Mouse (Mus musculus): ENCODE results near the gene Trim14.

Trim14 gene

DNA sequence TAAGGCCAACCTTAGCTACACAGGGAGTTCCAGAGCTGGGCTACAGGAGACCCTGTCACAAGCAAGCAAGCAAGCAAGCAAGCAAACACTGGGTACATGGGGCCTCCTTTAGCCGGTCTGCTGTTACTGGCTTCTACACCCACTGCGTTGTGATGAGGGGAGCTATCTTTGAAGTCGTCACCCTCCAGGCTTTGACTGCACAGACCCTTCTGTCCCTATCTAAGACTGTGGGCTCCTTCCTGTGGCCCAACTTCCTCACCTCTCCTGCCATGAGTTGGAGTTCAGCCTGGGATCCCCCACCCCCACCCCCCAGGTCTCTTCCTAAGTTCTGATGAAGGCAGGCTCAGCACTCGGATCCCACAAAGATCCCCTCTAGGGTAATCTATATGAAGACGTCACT lies 26.1 kb upstream of the Trim14 start:
- DNase-seq (ENCODE audit: inconsistent ontology term): no peak

DNA sequence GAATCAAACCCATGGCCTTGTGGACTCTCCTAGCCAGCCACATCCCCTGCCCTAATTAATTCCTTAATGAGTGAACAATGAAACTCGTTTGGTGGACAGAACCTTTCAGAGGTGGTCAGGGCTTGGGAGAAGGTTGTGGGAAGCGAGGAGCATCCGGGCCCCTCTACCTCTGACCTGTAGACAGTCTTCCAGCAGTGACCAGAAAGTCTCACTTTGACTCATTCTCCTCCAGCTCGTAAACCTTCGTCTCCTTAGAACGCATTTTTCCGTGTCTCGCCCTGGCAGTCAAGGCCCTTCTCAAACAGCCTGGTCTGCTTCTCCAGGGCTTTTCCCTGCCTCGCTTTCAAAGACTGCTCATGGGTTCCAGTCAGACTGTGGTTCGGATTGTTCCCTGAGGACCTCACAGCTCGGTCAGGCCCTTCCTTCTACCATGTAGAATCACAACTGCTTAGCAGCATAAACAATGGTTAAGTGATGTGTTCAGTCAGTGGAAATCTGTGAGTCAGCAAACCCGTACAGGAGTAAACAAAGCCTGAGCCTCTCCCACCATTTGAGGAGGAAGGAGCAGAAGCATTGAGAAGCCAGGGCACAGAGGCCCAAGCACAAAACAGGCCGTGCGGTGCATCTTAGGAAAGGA lies 24.2 kb upstream of the Trim14 start:
- DNase-seq (ENCODE audit: inconsistent ontology term): peak; percentile 37

DNA sequence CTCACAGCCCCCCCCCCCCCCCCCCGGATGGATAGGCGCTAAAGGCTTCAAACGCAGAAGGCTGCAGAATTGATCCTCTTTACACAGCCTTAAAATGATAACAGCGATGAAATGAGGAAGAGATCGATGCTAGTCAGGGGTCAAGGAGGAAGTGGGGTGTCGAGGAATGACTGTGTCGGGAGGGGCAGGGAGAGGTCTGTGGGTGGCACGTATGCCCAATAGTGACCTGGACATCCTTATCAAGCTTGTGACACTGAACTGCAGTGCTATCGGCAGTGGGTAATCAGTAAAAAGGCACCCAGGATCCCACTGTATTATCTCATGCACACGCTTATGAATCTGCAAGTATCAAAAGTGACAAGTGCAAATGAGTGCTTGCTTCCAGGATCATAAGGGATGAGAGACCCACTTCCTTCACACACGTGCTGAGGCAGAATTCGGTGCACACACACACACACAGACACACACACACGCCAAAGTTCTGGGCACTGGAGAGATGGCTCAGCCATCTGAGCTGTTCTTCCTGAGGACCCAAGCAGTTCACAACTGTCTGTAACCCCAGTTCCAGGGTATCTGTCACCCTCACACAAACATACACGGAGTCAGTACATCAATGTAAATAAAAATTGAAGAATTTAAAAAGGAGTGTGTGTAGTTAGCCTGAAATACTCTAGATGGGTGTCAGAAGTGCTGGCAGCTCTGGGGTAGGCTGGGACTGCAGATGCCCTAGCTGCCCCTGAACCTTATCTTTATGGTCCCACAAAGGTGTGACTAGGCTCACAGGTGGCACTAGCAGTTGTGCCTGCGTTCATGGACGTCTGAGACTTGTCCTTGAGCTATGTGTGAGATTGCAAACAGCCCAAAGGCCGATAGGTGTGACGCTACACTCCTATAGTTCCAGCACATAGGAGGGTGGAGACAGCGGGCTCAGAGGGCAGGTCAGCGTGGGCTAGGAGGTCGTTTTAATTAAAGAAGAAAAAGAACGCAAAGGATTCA lies 23.0 kb upstream of the Trim14 start:
- DNase-seq (ENCODE audit: inconsistent ontology term): no peak

DNA sequence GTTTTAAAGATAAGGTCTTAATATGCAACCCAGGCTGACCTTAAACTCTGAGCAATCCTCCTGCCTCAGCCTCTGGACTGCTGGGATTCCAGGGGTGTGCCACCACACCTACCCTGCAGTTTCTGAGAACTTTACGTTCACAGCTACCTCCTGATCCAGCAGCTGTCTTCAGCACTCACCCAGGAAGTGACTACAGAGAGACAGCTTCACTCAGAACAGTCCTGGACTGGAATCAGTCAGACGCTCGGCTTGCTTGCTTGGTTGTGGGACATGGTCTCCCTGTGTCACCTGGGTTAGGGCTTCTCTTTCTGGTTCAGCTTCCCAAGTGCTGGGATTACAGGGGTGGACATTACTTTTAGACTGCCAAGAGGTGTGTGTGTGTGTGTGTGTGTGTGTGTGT lies 21.0 kb upstream of the Trim14 start:
- DNase-seq (ENCODE audit: inconsistent ontology term): no peak

DNA sequence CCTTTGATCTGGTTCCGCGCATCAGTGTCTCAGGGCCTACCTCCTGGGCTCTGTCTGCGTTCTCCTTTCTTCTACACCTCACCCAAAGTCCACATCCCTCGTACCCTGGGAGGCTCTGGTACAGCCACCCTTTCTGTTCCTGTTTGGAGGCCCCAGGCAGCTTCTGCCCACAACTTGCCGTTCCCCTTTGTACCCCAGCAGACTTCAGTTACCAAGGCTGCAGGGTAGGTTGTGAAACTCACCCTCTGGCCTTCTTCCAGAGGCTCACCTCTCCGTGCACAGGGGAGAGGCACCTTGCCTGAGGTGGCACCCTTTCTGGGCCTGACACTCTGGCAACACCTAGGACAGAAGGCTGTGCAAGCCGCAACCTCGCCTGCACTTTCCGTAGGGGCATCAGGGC lies 19.8 kb upstream of the Trim14 start:
- no peak for DNase-seq (ENCODE audit: inconsistent ontology term)

DNA sequence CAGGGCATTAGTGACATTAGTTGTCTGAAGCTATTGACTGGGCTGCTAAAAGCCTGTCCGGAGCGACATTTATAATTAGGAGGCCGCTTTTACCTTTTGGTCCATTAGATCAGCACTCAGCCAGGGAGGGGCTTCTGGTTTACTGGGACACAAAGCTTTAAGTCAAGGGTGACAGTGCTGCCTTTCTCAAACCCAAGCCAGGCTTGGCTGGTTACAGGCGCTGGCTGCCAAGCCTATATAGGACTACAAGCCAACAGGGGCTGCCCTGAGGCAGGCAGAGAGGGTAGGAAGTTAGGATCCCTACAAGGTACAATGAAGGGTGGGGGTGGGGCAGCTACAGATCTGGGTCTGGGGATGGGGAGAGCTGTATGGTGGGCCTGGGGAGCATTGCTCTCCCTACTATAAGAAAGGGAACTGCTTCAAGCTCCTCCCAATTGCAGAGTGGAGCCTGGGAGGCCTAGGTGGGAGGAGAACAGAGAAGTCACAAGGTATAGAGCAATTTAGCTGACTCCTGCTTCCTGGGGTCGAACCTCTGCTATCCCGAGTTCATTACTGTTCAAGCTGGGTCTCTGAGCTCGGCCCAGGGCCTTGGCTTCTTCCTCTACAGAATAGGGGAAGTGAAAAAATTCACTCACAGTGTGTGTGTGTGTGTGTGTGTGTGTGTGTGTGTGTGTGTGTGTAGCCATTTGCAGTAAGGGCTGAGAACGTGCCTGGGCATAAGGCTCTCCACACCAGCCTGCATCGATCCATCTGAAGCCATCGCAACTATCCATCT lies 18.5 kb upstream of the Trim14 start:
- no peak for DNase-seq (ENCODE audit: inconsistent ontology term)

DNA sequence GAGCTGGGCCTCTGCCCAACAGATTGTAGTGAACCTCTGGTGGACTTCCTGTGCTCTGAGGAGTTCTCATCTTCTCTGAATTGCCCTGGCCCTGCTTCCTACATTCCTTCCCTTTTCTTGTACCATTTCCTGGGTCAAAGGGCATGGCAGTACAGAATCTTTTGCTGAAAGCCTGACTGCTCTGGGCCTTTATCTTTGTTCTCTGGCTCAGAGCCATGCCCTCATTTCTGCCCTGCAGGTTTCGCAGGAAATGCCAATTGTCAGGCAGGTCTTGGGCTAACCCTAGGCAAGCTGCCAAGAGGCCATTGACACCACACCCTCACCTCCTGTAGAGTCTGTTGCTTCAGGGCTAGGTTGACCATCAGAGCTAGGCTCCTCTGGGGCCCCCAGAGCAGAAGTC lies 17.9 kb upstream of the Trim14 start:
- peak; percentile 45 for DNase-seq (ENCODE audit: inconsistent ontology term)

DNA sequence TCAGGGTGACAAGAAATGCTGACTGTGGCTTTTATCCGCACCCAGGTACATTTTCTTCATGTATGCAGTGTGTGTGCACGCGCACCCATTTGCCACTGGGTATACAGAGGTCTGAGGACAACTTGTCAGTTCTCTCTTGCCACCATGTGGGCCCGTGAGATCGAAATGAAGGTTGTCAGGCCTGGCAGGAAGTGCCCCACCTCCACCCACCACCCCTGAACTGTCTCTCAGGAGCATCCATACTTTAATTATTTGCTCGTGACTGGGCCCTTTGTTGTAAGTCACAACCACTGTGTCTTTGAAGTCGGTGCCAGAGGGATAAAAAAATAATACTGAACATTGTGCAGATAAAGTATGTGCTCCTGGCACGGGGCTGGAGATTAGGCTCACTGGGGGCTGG lies 14.5 kb upstream of the Trim14 start:
- peak; percentile 30 for DNase-seq (ENCODE audit: inconsistent ontology term)

DNA sequence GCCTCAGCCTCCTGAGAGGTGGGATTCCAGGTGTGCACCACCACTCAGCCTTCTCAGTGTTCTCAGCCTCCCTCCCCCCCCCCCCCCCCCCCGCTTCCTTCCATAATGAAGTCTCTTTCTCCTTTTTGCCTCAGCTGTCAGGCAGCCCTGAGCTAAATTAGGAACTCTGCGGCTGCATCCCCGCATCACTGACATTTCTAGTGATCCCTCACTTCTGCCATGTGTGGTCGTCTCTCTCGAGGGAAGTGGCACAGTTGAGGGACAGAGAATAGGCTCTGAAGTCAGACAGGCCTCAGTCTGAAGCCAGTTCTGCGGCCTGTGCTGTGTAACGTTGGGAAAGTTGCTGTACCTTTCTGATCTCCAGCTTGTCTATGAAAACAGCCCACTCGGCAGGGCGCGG lies 14.0 kb upstream of the Trim14 start:
- no peak for DNase-seq (ENCODE audit: inconsistent ontology term)

DNA sequence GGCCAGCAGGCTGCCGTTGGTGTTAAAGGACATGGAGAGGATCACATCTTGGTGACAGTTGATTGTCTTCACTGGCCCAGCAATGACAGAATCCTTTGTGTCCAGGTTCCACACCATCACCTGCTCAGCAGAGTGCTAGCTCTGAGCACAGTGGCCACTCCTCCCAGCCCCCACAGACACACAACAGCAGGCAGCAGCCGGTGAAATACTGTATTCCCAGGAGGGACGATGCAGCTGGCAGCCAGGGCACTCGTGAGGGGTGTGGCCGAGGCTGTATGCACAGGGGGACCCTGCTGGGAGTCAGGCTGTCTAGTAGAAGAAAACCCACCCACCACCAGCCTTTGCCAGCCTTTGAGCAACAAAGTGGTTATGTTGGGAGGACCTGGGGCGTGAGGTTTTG lies 10.8 kb upstream of the Trim14 start:
- no peak for DNase-seq (ENCODE audit: inconsistent ontology term)

DNA sequence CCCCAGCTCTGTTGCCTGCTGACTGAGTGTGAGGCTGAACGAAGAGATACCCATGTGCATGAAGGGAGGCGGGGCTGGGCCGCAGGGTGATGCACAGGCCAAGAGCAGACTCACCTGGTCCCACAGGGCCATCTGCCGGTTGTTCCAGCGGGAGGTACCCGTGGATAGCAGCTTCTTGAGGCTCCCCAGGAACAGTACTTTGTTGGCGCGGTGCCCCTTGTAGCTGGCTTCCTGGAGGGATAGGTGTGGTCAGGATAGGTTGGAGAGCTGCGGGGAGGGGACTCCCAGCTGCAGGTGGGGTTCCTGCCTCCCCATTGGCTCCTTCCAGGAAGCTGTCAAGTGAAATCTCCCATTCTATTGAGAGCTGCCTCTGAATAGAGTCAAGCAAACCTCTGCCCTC lies 9.6 kb upstream of the Trim14 start:
- no peak for DNase-seq (ENCODE audit: inconsistent ontology term)

DNA sequence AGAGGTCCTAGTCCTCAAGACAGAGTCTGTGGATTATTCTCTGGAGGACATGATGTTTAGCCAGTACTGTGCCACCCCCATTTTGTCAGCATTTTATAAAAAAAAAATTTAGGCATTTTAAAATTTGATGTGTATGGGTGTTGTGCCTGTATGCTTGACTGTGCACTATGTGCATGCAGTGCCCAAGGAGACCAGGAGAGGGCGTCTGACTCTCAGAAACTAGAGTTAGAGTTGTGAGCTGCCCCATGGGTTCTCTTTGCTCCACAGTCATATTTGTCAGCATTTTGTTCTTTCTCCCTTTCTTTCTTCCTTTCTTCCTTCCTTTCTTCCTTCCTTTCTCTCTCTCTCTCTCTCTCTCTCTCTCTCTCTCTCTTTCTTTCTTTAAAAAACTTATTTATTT lies 8.4 kb upstream of the Trim14 start:
- no peak for DNase-seq (ENCODE audit: inconsistent ontology term)

DNA sequence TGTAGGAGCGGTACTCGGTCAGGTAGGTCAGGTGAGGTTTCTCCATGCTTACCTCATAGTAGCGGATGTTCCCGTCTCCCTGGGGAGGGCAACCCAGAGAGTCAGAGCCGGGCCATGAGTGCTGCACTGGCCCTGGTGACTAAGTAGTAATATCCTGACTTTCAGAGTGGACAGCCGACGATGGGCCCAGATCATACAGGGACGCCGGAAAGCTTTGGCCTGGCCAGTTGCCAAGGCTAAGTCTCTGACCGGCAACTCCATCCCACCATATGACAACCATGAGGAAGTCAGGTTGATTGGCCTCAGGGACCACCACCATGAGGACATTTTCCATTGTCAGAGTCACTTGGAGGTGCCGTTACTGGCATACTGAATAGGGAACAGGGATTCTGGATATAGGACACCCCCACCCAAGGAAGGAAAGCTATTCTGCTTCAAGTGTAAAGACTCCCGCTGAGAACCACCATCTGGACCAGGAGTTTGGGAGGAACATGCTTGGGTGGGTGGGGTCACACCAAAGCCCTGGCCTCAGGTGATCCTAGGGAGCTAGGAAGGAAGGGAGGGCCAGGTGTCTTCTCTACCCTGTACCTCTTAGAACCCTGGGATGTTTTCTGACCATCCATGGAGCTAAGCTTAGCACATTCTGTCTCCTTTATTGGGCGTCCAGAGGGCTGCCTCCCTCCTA lies 7.6 kb upstream of the Trim14 start:
- no peak for DNase-seq (ENCODE audit: inconsistent ontology term)

DNA sequence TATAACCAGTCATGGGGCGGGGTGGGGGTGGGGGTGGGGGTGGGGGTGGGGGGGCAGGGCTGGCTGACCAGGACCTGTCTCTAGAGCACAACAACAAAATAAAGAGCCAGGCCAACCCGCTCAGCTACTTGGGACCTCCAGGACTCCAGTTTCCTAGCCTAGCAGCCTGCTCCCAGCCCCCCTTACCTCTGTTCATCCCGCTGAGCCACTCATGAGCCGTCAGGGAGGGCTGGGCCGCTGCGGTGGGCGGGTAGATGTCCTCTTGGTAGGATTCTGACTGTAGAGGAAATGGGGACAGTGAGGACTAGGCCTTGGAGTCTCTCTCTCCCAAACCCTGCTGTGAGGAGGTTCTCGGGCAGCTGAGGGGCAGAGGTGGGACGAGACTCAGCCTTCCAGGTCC lies 5.8 kb upstream of the Trim14 start:
- DNase-seq (ENCODE audit: inconsistent ontology term): no peak

DNA sequence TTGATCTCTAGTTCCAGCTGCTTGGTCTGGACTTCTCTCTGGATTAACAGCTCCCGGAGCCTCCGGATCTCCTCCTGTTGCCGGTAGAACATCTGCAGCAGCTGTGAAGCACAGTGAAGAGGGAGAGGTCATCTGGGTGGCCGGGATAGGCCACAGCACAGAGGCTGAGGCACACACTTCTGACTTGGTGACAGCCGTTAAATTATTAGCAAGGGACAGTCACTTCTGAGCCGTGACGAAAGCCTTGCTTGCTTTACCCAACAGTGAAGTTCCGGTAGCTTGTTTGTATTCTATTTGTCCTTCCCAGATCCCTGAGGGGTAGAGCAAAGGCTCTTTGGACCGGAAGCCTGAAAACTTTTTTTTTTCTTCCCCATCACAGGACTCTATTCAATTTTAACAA lies 3.2 kb upstream of the Trim14 start:
- no peak for DNase-seq (ENCODE audit: inconsistent ontology term)

DNA sequence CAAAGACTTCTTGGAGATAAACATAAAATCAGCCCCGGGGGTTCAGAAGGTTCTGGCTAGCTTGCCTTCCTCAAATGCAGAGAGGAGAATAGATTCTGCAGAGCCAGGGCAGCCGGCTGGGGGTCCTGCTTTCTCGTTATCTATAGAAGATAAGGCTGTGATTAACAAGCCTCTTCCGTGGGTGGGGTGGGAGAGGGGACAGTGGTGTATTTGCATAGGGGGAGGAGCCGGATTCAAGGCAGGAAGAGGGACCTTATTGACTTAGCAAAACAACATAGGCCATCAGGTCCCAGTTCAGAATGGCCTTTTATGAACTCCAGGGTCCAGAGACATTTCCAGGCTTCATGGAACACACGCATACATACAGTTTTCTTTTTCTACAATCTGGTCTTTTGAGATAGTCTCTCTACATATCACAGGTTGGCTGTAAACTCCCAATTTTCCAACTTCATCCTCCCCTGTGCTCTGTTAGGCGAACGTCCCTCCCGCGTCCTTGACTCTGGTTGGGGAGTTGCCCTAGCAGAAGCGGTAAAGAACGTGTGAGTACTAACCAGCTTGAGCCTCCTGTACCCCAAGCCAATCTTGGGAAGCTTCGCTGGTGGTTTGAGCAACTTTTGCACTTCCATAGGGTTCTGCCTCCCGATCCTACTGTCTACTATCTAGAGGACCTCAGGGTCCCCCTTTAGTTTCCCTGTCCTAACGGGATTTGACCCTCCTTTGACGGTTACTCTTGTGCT lies 679 bp downstream of the Trim14 start:
- DNase-seq (ENCODE audit: inconsistent ontology term): no peak

DNA sequence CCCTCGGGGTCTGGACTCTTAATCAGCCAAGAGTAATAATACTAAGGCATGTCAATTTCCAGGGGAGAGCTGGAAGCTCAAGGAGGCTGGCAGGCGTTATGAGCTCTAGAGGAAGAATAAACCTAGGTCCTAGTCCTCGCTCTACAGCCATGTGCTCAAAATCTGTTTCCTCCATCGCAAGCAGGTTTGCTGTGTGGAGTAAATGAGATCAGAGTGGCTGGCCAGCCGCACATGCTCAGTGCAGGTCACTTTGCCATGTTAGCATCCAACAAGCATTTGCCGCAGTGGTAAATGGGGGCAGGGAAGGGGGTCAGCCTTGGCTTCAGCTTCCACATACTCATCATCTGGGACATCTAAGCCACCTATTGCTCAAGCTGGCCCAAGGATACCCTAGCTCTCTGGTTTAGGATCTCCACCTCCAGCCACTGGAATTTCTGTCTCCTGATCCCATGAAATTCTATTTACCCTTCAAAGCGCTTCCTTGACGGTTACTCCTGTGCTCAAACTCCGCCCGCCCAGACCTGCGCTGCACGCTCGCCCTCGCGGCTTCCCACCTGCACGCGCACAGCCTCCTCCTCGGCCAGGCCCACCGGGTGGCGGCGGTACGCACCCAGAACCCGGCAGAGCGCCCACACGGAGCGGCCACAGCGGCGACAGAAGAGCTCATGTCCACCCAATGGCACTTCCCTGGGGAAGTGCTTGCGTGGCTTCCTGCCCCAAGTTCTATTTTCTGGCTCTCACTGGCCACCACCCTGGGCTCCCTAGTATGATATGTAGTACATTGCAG lies 1.8 kb downstream of the Trim14 start:
- no peak for DNase-seq (ENCODE audit: inconsistent ontology term)

DNA sequence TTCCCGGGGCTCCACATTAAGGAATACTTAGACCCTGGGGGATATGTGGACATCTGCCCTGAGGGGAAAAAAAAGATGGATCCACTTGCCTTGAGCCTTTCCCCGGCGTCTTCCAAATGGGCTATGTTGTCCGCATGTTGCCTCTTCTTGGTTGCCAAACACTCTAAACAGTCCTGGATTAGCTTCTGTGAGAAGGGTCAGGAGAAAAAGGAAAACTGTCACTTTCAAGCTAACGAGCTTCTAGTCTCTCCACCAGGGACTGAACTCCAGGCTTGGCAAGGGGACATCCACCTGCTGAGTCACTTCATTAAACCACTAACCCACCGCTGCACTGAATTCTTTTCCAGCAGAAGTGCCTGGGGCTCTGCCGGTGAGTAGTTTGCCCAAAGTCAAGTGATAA lies 3.0 kb downstream of the Trim14 start:
- peak; percentile 51 for DNase-seq (ENCODE audit: inconsistent ontology term)

DNA sequence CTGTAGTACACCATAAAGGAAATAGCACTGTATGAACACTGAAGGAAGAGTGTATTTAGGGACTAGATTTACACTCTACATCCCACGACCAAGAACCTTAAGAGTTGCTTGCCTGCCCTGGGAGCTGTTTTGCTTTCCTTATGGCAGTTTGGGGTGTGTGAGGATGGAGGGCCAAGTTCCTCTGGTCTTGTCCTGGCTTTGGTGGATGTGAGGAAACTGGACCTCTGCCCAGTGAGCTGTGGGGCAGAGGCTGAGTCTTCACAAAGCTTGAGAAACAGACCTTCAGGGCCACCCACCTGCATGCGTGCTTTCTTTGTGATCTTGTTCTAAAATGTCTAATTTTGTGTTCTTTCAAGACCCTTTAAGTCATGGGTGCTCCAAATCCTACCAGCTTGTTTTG lies 3.4 kb downstream of the Trim14 start:
- no peak for DNase-seq (ENCODE audit: inconsistent ontology term)

DNA sequence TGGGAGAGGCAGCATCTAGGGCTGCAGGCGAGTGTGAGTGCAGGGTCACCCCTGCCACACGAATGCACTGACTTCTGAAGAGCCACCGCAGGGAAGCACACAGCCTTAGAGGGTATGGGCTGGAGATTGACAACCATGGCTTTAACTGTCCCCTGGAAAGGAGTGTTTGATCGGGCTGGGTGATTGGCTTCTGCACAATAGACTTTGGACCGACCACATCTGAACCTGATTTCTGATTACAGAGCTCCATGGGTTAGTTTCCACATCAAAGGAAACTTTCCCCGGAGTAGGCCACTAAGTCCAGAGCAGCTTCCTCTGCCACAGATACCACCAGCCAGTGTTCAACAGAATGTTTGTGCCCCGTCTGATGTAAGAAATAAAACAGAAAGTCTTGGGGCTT lies 6.2 kb downstream of the Trim14 start:
- DNase-seq (ENCODE audit: inconsistent ontology term): no peak
